Mouse (Mus musculus) lung, postnatal 0 days (tissue): ENCODE results near the gene Tmed6.
"Not testable (repeated sequence)": the region's sequence is repeated elsewhere in the genome, so short reads cannot be mapped to it uniquely, and the experiment has no call there.

Experiments used
- CTCF ChIP-seq: IDR thresholded peaks from 2 replicates; pipeline ENCODE4 v1.5.1; 2016; ENCODE audit warnings: antibody characterized with exemption, mild to moderate bottlenecking
- EP300 ChIP-seq: IDR thresholded peaks from 2 replicates; pipeline ENCODE4 v1.6.1; 2016; ENCODE audit warnings: antibody characterized with exemption, mild to moderate bottlenecking, control low read depth

GRCm38 (mm10) chr8:107108089-107108488, 42.6 kb upstream of the Tmed6 start:
- TF ChIP-seq CTCF, EP300: not testable (repeated sequence)
